Mouse (Mus musculus) naive thymus-derived CD4-positive, alpha-beta T cell, adult 5 months (primary cell): ENCODE measurements around the gene Npr1. TPM values are rescaled to one million over a fixed set of nuclear protein-coding genes. Genes with fewer than 3 reads are reported as not detected.

ENCODE experiments used
- polyA plus RNA-seq: library from polyadenylated mRNA; unstranded; fragments of 100-300 nt; shearing (Covaris generic); gene quantifications from one replicate; pipeline ENCODE4 v1.2.1, GENCODE M21; 2017

Npr1 gene
- polyA plus RNA-seq, result not detected

GRCm38 (mm10) chr3:90465686-90466310 is at the start of gene Npr1:
Npr1 (minus strand) TSS chr3:90465866.

GRCm38 (mm10) chr3:90513796-90514590 is 48.3 kb upstream of the Npr1 start, which contains the start of the genes S100a1 and S100a13:
S100a1 (minus strand) TSS chr3:90514392.
S100a13 (plus strand) TSS chr3:90514435.

GRCm38 (mm10) chr3:90508950-90509746 is 43.5 kb upstream of the Npr1 start, which contains the start of gene Chtop:
Chtop (minus strand) TSS chr3:90509498.

GRCm38 (mm10) chr3:90490696-90491256 is 25.1 kb upstream of the Npr1 start, which contains the start of gene Snapin:
Snapin (minus strand) TSS chr3:90491033.

GRCm38 (mm10) chr3:90475831-90476611 is 10.4 kb upstream of the Npr1 start, which contains the start of gene Ilf2:
Ilf2 (plus strand) TSS chr3:90476126.

GRCm38 (mm10) chr3:90433381-90434020 is 32.2 kb downstream of the Npr1 start, which contains the start of gene Ints3:
Ints3 (minus strand) TSS chr3:90433622.

Other genes with a start within 250 kb of the Npr1 start
- 150 TPM for gene Jtb, start 234.3 kb downstream of the Npr1 start, polyA plus RNA-seq
- gene Creb3l4, start 222.4 kb downstream of the Npr1 start, polyA plus RNA-seq, result not detected
- 1.8 TPM for gene Slc39a1, start 217.7 kb downstream of the Npr1 start, polyA plus RNA-seq
- gene Crtc2, start 211.7 kb downstream of the Npr1 start, polyA plus RNA-seq, result 112 TPM
- 40.7 TPM for gene Dennd4b, start 200.7 kb downstream of the Npr1 start, polyA plus RNA-seq
- gene Gatad2b, start 172.7 kb downstream of the Npr1 start, polyA plus RNA-seq, result 14.9 TPM
- gene Slc27a3, start 75.9 kb downstream of the Npr1 start, polyA plus RNA-seq, result not detected
- gene Ints3, start 32.2 kb downstream of the Npr1 start, polyA plus RNA-seq, result 19.2 TPM
- gene Ilf2, start 10.3 kb upstream of the Npr1 start, polyA plus RNA-seq, result 105 TPM
- gene Snapin, start 25.2 kb upstream of the Npr1 start, polyA plus RNA-seq, result 60.6 TPM
- 177 TPM for gene Chtop, start 43.6 kb upstream of the Npr1 start, polyA plus RNA-seq
- 0.63 TPM for gene S100a1, start 48.5 kb upstream of the Npr1 start, polyA plus RNA-seq
- gene S100a13, start 48.6 kb upstream of the Npr1 start, polyA plus RNA-seq, result 79.7 TPM
- gene S100a14, start 61.0 kb upstream of the Npr1 start, polyA plus RNA-seq, result not detected
- not detected for gene S100a16, start 71.4 kb upstream of the Npr1 start, polyA plus RNA-seq
- gene S100a3, start 94.7 kb upstream of the Npr1 start, polyA plus RNA-seq, result not detected
- not detected for gene S100a2, start 124.4 kb upstream of the Npr1 start, polyA plus RNA-seq
- gene Gm42674, start 136.0 kb upstream of the Npr1 start, polyA plus RNA-seq, result not detected
- gene S100a4, start 137.9 kb upstream of the Npr1 start, polyA plus RNA-seq, result 1.00 TPM
- gene S100a5, start 142.7 kb upstream of the Npr1 start, polyA plus RNA-seq, result not detected
- 1.1 TPM for gene S100a6, start 147.0 kb upstream of the Npr1 start, polyA plus RNA-seq
- gene S100a7a, start 188.2 kb upstream of the Npr1 start, polyA plus RNA-seq, result not detected
- gene S100a8, start 203.1 kb upstream of the Npr1 start, polyA plus RNA-seq, result not detected
- not detected for gene S100a9, start 229.9 kb upstream of the Npr1 start, polyA plus RNA-seq